Mouse (Mus musculus) olfactory bulb, adult 2 months (tissue): ENCODE measurements around the gene Scube1.

Experiments used
- CTCF ChIP-seq: fragments of 200-500 bp; IDR thresholded peaks from 2 replicates; pipeline ENCODE4 v1.5.1; 2012; ENCODE audit warnings: low read depth, mild to moderate bottlenecking, low read length, moderate library complexity; ENCODE audit not compliant: insufficient read depth
- POLR2A ChIP-seq: fragments of 200-500 bp; IDR thresholded peaks from 2 replicates; pipeline ENCODE4 v1.6.1; 2012; ENCODE audit warnings: mild to moderate bottlenecking, low read depth, low read length, moderate library complexity; ENCODE audit not compliant: insufficient read depth

- TF ChIP-seq CTCF (no peak), POLR2A (no peak)
Observed at GRCm38 (mm10) chr15:83582931-83583330, 141.9 kb downstream of the Scube1 start.
